Mouse (Mus musculus): ENCODE measurements around the gene Rbm43.
"Not testable (repeated sequence)": the region's sequence is repeated elsewhere in the genome, so short reads cannot be mapped to it uniquely, and the experiment has no call there.

The Rbm43 gene

DNA sequence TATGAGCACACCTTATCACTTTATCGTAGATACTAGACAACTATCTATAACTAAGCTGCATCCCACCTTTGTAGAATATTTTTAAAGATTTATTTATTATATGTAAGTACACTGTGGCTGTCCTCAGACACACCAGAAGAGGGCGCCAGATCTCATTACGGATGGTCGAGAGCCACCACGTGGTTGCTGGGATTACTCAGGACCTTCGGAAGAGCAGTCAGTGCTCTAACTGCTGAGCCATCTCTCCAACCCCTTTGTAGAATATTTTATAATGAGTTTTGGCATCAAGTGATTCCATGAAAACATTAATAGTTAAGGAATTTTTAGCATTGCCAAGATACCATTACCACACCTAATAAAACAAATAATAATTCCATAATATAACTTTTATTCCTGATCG is 20.4 kb downstream of the Rbm43 start:
- no peak for DNase-seq (ENCODE audit: extremely low read depth, low read depth)

DNA sequence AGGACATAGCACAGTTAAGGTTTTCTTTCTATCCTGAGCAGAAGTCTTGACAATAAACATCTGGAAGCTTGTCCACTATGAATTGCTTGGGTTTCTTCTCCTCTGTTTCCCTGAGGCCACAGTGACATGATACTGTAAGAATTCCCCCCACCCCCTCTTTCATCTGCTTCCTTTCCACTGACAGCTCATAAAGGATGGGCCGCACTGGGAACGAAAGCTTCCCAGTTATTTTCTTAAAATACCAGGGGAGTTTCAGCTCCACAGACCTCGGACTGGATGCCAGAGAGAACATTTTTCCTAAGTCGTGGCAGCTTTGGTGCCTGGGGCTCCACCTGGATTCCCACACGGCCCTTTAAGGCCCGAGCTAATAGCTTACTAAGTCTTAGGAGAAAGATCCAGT is 22.2 kb downstream of the Rbm43 start:
- DNase-seq (ENCODE audit: extremely low read depth, low read depth), result no peak

DNA sequence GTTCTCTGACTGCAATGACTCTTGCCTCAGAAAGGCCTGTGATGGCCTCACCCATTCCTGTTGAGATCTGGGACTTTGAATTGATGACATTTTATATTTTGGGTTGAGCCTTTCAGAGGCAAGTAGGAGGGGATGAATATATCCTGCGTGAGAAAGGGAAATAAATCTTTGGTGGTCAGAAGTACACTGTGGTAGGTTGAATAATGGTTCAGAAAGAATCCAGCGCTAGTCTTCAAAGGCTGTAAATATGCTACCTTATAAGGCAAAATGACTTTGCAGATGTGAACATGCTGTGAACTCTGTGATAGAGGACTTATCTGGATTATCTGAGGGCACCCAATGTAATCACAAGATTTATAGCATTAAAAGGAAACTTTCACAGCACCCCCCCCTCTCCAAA is 23.1 kb downstream of the Rbm43 start:
- DNase-seq (ENCODE audit: extremely low read depth, low read depth), result no peak

DNA sequence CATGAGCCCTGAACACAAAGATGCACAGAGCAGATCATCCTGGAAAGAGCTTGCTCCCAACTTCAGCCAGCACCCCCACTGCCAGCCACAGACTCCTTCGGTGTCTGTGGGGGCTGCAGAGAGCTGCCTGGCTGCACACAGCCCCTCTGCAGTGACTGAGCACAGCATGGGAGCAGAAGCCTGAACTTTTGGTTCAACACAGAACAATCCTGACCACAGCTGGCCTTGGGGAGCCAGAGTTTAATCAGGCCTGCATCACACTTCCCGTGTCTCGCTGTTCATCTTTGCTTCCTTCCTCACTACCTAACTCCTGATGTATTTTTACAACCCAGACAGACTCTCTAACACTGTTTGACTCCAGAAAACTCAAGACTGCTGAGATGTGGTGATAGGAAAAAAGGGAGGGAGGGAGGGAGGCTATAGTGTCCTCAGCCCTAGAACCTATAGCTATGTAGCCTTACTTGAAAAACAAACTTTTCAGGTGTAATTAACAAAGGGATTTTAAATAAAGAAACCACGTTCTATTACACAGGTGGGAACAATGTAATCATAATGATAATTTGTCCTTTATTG is 27.3 kb downstream of the Rbm43 start:
- DNase-seq (ENCODE audit: extremely low read depth, low read depth), result no peak

DNA sequence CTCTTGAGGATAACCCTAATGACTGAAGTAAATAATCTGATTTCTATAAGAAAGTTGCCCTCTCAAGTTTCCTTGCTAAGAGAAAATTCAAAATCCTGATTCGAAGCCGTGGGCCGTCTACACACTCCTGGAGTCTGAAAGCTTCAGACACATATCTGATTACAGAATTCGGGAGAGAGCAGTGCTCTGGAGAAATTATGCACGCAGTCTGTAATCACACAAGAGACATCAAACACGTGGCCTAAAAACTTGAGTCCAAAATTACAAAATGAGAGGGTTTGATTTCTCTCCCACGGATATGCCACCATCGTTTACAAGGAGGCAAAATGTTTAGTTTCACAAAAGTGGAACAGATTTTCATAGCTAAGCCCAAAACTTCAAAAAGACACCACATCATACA is 29.3 kb downstream of the Rbm43 start:
- no peak for DNase-seq (ENCODE audit: extremely low read depth, low read depth)

DNA sequence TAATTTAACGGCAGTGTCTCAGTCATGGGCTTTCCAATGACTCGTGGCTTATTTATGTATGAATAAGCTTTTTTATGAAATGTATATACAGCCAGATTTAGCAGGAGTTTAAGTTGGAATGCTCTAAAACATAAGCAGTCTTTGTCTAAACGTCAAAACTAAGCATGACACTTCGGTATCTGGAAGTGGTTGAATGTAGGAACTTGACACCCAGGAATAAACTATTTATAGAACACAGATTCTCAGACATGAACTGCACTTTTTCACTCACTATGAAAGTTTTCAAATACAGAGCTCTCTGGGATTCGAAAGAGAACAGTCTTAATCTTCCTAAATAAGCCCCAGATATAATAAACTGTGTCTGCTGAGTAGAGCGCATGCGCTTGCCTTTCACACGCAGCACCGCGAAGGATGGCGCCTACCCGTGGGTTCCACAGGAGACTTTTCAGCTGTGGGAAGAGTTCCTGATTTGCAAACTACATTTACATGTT is 42.5 kb downstream of the Rbm43 start:
- no peak for DNase-seq (ENCODE audit: extremely low read depth, low read depth)

DNA sequence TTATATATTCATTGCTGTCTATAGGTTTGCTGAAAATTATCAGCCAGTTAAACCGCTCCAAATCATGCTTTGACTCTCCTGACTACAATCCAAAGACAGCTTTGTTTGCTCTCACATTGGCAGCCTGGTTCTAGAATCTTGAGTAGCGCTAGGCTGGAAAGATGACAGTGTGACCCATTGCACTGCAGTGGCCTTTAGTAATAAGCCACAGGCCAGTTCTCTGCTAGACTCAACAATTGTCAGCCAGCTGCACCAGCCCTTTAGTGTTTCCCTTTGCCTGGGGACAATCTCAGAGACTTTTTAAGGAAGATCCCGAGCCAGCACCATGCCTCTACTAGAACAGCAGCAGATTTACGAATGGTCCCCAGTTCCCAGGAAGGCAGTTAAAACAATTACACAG is 44.0 kb downstream of the Rbm43 start:
- DNase-seq (ENCODE audit: extremely low read depth, low read depth), result no peak

DNA sequence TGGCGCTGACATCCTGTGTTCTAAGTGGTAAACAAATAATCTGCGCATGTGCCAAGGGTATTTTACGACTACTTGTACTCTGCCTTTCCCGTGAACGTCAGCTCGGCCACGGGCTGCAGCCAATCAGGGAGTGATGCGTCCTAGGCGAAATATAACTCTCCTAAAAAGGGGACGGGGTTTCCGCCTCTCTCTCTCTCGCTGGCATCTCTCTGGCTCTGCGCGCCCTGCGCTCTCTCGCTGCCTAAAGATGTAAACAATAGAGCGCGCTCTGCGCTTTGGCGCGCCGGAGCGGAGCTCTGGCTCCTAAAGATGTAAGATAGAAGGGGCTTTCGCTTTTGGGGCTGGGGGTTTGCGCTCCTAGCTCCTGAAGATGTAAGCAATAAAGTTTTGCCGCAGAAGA is 44.8 kb downstream of the Rbm43 start:
- DNase-seq (ENCODE audit: extremely low read depth, low read depth), result not testable (repeated sequence)

DNA sequence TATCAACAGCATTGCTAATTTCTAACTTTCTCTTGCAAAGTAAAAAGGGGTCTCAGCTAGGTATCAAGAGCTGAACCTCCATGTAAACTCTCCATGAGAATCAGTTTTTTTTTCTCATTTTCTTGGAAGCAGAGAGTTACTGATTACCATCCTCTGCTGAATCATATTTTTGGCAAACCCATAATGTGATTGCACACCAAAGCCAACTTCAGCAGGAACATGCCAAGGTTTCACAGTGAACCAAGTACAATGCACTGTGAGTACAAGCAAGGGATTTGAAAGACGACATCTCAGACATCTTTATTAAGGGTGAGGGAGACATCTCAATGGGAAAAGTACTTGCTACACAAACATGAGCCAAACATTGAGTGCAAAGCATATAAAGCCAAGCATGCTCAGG is 54.8 kb downstream of the Rbm43 start:
- no peak for DNase-seq (ENCODE audit: extremely low read depth, low read depth)
